14 mouse cellular contexts compared by ENCODE assay signal in genomic region chr9:104480683-104481082, GRCm38 (mm10).
DNase-seq lines count a peak whose midpoint lies in the region; ATAC-seq lines count a peak whose summit lies in the region.
"Had no signal": no experiment of that assay in that cellular context is flagged by ENCODE, and none has a peak within 500 bp of the region (broad histone marks: within the 10 kb centered on the region; RNA-seq: fewer than 3 reads in every experiment).

No protein-coding gene starts in this region.

- no peaks in the 10 kb centered on the region for H3K4me1 ChIP-seq in kidney, embryonic 16.5 days (ENCODE audit: insufficient read depth, low read length)
- H3K4me1 ChIP-seq in kidney, embryonic 14.5 days (ENCODE audit: control insufficient read depth, insufficient read depth, low read length), result no peaks in the 10 kb centered on the region
- H3K4me1 ChIP-seq: heart, embryonic 10.5 days; lung, embryonic 15.5 days had no signal

- no peak overlapping the region for H3K27ac ChIP-seq in kidney, embryonic 16.5 days (ENCODE audit: low read length)
- no peak overlapping the region for H3K27ac ChIP-seq in kidney, embryonic 14.5 days (ENCODE audit: low read depth, low read length)
- H3K27ac ChIP-seq: heart, embryonic 10.5 days; lung, embryonic 15.5 days had no signal

- H3K4me2 ChIP-seq in kidney, embryonic 16.5 days (replicated peaks; ENCODE audit: low read depth, low read length), result no peak overlapping the region
- no peak overlapping the region for H3K4me2 ChIP-seq in kidney, embryonic 14.5 days (replicated peaks; ENCODE audit: low read depth, low read length)
- H3K4me2 ChIP-seq: lung, embryonic 15.5 days; midbrain, embryonic 11.5 days had no signal

- peak; percentile 6 for DNase-seq in retina, embryonic 14.5 days (ENCODE audit: low spot score)
- DNase-seq in retina, postnatal 1 day, result no peak
- no peak for DNase-seq in right cerebral cortex, postnatal 14 days
- no peak for DNase-seq in spleen, postnatal 10 days (ENCODE audit: low spot score in 2 of 2)
- DNase-seq: cerebellum, adult 11-12 months; gastrocnemius, postnatal 10 days had no signal

- WGBS in kidney, embryonic 16.5 days, result 74% methylated on average over 1 of the region's 1 CpGs
- WGBS in kidney, embryonic 14.5 days, result 80% methylated on average over 1 of the region's 1 CpGs

- H3K9me3 ChIP-seq in kidney, embryonic 16.5 days (ENCODE audit: low read length), result no peaks in the 10 kb centered on the region
- H3K9me3 ChIP-seq in kidney, embryonic 14.5 days (ENCODE audit: control insufficient read depth, low read length), result no peaks in the 10 kb centered on the region
- H3K9me3 ChIP-seq: heart, embryonic 10.5 days; lung, embryonic 15.5 days had no signal

- no peak overlapping the region for H3K9ac ChIP-seq in kidney, embryonic 16.5 days (replicated peaks; ENCODE audit: low read length)
- no peak overlapping the region for H3K9ac ChIP-seq in kidney, embryonic 14.5 days (ENCODE audit: low read depth, low read length)
- H3K9ac ChIP-seq: lung, embryonic 15.5 days had no signal

- peak; percentile 31; the same call in 1 of the 2 replicates for ATAC-seq in kidney, embryonic 16.5 days (ENCODE audit: low FRiP score, low TSS enrichment)
- no peak for ATAC-seq in kidney, embryonic 14.5 days (ENCODE audit: low FRiP score, low TSS enrichment)
- 0 out of 2 replicates have a peak, but pooled peaks have one; percentile 35 for ATAC-seq in granulocyte monocyte progenitor cell, adult 5-6 weeks (replicated peaks; ENCODE audit: poor library complexity, severe bottlenecking)
- ATAC-seq: activated CD4-positive, CD25-positive, alpha-beta regulatory T cell, adult 4 months; hindbrain, embryonic 16.5 days had no signal

- H3K36me3 ChIP-seq in kidney, embryonic 16.5 days (ENCODE audit: insufficient read depth, low read length), result no peaks in the 10 kb centered on the region
- no peaks in the 10 kb centered on the region for H3K36me3 ChIP-seq in kidney, embryonic 14.5 days (ENCODE audit: control insufficient read depth, insufficient read depth, low read length)
- H3K36me3 ChIP-seq: heart, embryonic 10.5 days; lung, embryonic 15.5 days had no signal

- no peaks in the 10 kb centered on the region for H3K27me3 ChIP-seq in kidney, embryonic 16.5 days (ENCODE audit: insufficient read depth, low read length)
- no peaks in the 10 kb centered on the region for H3K27me3 ChIP-seq in kidney, embryonic 14.5 days (ENCODE audit: control insufficient read depth, insufficient read depth, low read length)
- H3K27me3 ChIP-seq: lung, embryonic 15.5 days had no signal

- H3K4me3 ChIP-seq in kidney, embryonic 16.5 days (ENCODE audit: low read length), result no peak overlapping the region
- no peak overlapping the region for H3K4me3 ChIP-seq in kidney, embryonic 14.5 days (ENCODE audit: low read length)
- H3K4me3 ChIP-seq: heart, embryonic 10.5 days; lung, embryonic 15.5 days had no signal
